Mouse (Mus musculus): ENCODE data around the gene Gm5737.

Gm5737 gene

GRCm38 (mm10) chr7:120874764-120875539, 62.8 kb downstream of the Gm5737 start:
- peak; percentile 87 for DNase-seq (ENCODE audit: extremely low read depth, low read depth)

- no peak for DNase-seq (ENCODE audit: extremely low read depth, low read depth)
These were observed 63.6 kb downstream of the Gm5737 start for GRCm38 (mm10) chr7:120875540-120876388.

GRCm38 (mm10) chr7:120878271-120878670, 66.1 kb downstream of the Gm5737 start:
- no peak for DNase-seq (ENCODE audit: extremely low read depth, low read depth)

- no peak for DNase-seq (ENCODE audit: extremely low read depth, low read depth)
These were observed 67.8 kb downstream of the Gm5737 start for GRCm38 (mm10) chr7:120879972-120880371.

GRCm38 (mm10) chr7:120880770-120881169, 68.6 kb downstream of the Gm5737 start:
- no peak for DNase-seq (ENCODE audit: extremely low read depth, low read depth)
